Mouse (Mus musculus) forebrain, embryonic 11.5 days (tissue): Measurements from ENCODE around the gene Hic1. TPM values are rescaled to one million over a fixed set of nuclear protein-coding genes. Genes with fewer than 3 reads are reported as not detected.
A peak's percentile ranks its signal among the peaks of the same experiment; 100 is the strongest.

Experiments
- ATAC-seq: fragments of 200-750 bp; cut with Nextera tagmentation; replicated peaks from 2 replicates; pipeline ENCODE4 v1.8.0; 2017; ENCODE audit warnings: moderate TSS enrichment; ENCODE audit not compliant: low FRiP score
- DNase-seq: peaks from one replicate; pipeline ENCODE4 v3.0.0-alpha.2; 2017; ENCODE audit warnings: low spot score
- H3K27ac ChIP-seq: fragments of 300-500 bp; sonication (generic); 2 replicates; pipeline ENCODE4 v1.5.1; 2014; ENCODE audit warnings: low read depth, low read length
- H3K27me3 ChIP-seq: fragments of 300-500 bp; sonication (generic); 2 replicates; pipeline ENCODE4 v1.6.1; 2014; ENCODE audit warnings: mild to moderate bottlenecking, low read length, mixed read lengths; ENCODE audit not compliant: control insufficient read depth, insufficient read depth
- H3K36me3 ChIP-seq: fragments of 300-500 bp; sonication (generic); 2 replicates; pipeline ENCODE4 v1.6.1; 2014; ENCODE audit warnings: mild to moderate bottlenecking, low read length, moderate library complexity, mixed read lengths; ENCODE audit not compliant: control insufficient read depth, insufficient read depth
- H3K4me1 ChIP-seq: fragments of 300-500 bp; sonication (generic); replicated peaks from 2 replicates; pipeline ENCODE4 v1.6.1; 2014; ENCODE audit warnings: low read length, mixed read lengths; ENCODE audit not compliant: control insufficient read depth, insufficient read depth
- H3K4me2 ChIP-seq: fragments of 300-500 bp; sonication (generic); 2 replicates; pipeline ENCODE4 v1.6.1; 2014; ENCODE audit warnings: low read depth, mild to moderate bottlenecking, low read length, moderate library complexity, mixed read lengths; ENCODE audit not compliant: severe bottlenecking
- H3K4me3 ChIP-seq: fragments of 300-500 bp; sonication (generic); 2 replicates; pipeline ENCODE4 v1.5.1; 2014; ENCODE audit warnings: low read depth, low read length
- H3K9ac ChIP-seq: fragments of 300-500 bp; sonication (generic); 2 replicates; pipeline ENCODE4 v1.6.1; 2014; ENCODE audit warnings: low read length
- H3K9me3 ChIP-seq: fragments of 300-500 bp; sonication (generic); 2 replicates; pipeline ENCODE4 v1.6.1; 2016; ENCODE audit warnings: low read length, mixed read lengths; ENCODE audit not compliant: control insufficient read depth
- WGBS: fragments of 180-500 bp; shearing (Covaris S2); extraction: QIAGEN DNeasy Blood & Tissue Kit; methylation state at CpG from one replicate; pipeline ENCODE4 v1.1.7; 2014; 5-methylcytosine and 5-hydroxymethylcytosine counted together
- polyA plus RNA-seq: library from polyadenylated mRNA; unstranded; fragments of >200 nt; fragmentation: Nextera tagmentation; extraction: Ambion mirVana; gene quantifications from 2 replicates; pipeline ENCODE4 v1.2.1, GENCODE M21; 2014

Hic1 gene
- polyA plus RNA-seq, 1 experiment from 2014 or later, result 0.86 TPM

DNA sequence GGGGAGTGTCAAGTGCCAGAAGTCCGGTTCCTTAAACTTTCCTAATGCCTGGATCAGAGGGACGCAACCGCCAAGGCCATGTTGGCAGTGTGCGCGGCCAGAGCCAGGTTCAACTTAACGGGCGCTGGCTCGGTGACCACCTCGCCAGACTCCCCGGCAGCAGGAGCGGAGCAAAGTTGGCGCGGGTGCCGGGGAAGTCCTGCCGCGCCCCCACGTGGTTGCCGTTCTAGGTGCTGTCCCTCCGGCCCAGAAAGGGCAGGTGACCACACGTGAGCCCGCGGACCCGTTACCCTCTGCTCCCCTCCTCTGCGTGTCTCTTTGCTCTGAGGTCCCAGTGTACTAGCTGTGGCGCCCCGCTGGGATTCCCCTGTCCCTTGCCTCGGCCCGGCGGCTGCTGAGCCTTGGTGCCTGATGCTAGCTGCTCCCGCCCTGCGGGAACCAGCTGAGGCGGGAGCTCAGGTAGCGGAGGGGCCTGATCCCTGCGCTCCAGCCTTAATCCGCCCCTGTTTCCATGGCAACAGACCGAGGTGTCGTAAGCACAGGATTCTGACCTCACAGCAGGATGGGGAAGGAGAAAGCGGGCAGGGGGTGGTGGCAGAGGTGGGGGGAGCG, 25.6 kb upstream of the Hic1 start:
- Histone ChIP-seq H3K36me3 (no peaks in the 10 kb centered on the region), H3K27me3 (peaks cover 46% of the 10 kb centered on the region), H3K9ac (peak overlapping the region; percentile 23), H3K4me2 (peak overlapping the region; percentile 65), H3K4me3 (peak overlapping the region; percentile 38), H3K27ac (no peak overlapping the region), H3K9me3 (no peaks in the 10 kb centered on the region), H3K4me1 (peaks cover 25% of the 10 kb centered on the region)
- WGBS, result under 1% methylated on average over 36 of the region's 39 CpGs
- peak; percentile 35 for ATAC-seq
- DNase-seq, result peak; percentile 81

DNA sequence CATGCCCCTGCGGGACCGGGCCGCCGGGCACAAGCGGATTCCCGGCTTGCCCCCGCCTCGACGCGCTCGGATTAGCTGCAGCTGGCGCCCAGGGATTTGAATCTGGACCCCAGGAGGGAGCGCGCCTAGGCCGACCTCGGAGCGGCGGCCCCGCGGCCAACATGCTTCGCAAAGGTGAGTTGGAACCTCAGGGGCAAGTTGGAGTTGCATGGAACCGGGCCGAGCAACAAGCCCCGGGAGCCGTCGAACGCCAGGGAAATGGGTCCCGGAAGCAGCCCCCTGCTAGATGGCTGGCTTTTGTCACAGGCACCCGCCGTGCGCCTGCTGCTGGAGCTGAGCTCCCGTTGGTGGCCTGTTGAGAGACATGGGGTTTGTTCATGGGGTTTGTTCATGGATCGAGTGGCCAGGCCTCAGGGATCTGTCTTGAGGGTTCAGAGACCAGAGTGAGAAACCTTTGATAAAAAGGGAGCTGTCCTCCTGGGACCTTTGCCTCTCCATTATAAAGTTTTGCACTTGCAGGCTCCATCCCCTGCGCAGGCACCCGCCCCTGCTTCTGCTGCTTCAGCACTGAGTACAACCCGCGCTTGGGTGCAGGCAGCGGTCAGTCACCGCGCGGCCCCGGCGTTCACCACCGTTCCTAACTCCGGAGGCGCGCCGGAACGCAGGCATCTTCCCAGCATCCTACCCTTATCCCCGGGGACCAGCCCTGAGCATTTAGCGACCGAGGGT, 25.0 kb upstream of the Hic1 start:
- Histone ChIP-seq H3K9ac (no peak overlapping the region), H3K9me3 (no peaks in the 10 kb centered on the region), H3K27me3 (peaks cover 46% of the 10 kb centered on the region), H3K4me3 (peak overlapping the region; percentile 38), H3K36me3 (no peaks in the 10 kb centered on the region), H3K4me1 (peaks cover 30% of the 10 kb centered on the region), H3K4me2 (peak overlapping the region; percentile 65), H3K27ac (no peak overlapping the region)
- DNase-seq, result peak; percentile 69
- ATAC-seq, result no peak
- WGBS, result under 1% methylated on average over 52 of the region's 52 CpGs

- Histone ChIP-seq H3K9me3 (no peaks in the 10 kb centered on the region), H3K9ac (peak within 1 kb of the TSS; percentile 14; the same call in 1 of the 2 replicates), H3K4me1 (peaks cover 31% of the 10 kb centered on the region), H3K4me2 (peak within 1 kb of the TSS; percentile 65), H3K36me3 (no peaks in the 10 kb centered on the region), H3K4me3 (peak within 1 kb of the TSS; percentile 38), H3K27ac (no peak within 1 kb of the TSS), H3K27me3 (peaks cover 46% of the 10 kb centered on the region)
- WGBS, result under 1% methylated on average over 77 of the region's 84 CpGs
- ATAC-seq (no peak), DNase-seq (peak; percentile 70)
These were observed 24.1 kb upstream of the Hic1 start, which contains the start of gene Rtn4rl1 for GRCm38 (mm10) chr11:75193256-75194071. Gene Rtn4rl1 (plus strand): TSS chr11:75193783.

DNA sequence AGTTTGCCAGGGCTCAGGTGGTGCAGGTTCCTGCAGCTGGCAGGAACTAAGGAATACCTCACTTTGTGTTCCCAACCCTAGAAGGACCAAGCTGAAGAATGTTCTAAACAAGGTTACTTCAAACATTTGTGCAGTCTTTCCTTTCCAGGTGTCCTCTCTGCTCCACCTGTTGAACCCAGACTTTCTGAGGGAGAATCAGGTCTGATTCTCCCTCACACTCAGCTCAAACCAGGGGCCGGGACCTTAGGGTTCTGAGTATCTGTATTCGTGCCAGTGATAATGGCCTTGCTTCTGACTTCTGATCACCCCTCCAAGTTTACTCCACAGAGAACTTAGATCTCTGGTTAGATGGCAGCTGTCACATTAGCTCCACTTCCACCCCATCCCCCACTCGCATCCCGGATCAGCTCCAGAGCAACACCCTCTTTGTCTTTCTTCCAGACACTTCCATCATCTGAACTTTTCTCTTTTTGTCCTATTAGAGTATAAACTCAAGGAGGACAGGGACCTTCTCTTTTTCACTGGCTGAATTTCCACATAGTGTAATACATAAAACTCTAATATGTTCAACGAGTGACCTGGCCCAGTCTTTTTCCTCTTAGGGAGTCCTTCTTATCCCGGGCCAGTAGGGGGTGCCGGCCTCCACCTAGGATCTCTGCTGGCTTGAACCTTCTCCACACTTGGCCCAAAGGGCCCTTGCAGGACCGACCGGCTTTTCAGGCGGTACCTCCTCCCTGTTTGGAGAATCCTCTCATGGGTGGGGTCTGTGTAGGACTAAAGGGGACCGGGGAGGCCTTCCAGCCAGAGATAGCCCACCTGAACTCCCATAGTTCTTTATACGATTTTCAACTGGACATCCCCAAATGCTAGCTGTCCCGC, 23.3 kb upstream of the Hic1 start:
- peaks cover 31% of the 10 kb centered on the region for H3K4me1 ChIP-seq
- ATAC-seq, result peak; percentile 28; the same call in 1 of the 2 replicates
- WGBS, result 22% methylated on average over 13 of the region's 13 CpGs

DNA sequence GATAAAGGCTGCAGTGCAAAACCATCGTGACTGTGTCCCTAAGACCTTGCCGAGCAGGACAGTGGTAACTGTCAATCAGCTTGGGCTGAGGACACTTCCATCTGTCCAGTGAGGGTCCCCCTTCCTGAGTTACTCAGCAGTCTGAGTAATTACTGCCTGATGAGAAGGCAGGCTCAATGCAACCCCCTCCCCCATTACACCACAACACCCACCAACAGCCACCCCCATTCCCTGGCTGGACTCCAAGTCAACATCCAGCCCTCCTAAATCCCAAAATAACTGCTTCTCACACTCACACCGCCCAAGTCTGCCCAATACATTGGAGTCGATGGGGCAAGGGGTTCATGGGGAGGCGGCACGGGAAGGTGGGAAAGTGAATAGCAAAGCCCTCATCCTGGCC, 22.5 kb upstream of the Hic1 start:
- no peak for ATAC-seq
- WGBS, result 65% methylated on average over 6 of the region's 6 CpGs
- H3K27me3 ChIP-seq, result peaks cover 46% of the 10 kb centered on the region
- H3K36me3 ChIP-seq, result no peaks in the 10 kb centered on the region
- H3K27ac ChIP-seq, result no peak overlapping the region
- DNase-seq, result no peak
- H3K9me3 ChIP-seq, result no peaks in the 10 kb centered on the region
- no peak overlapping the region for H3K4me3 ChIP-seq
- H3K9ac ChIP-seq, result no peak overlapping the region
- no peak overlapping the region for H3K4me2 ChIP-seq
- H3K4me1 ChIP-seq, result peaks cover 31% of the 10 kb centered on the region

More for the DNA sequence above, 23.3 kb upstream of the Hic1 start:
- H3K4me3 ChIP-seq, result 0 out of 2 replicates have a peak overlapping the region, but pooled peaks have one; percentile 38
- no peaks in the 10 kb centered on the region for H3K36me3 ChIP-seq
- no peak overlapping the region for H3K9ac ChIP-seq
- no peaks in the 10 kb centered on the region for H3K9me3 ChIP-seq
- peak; percentile 87 for DNase-seq
- H3K4me2 ChIP-seq, result peak overlapping the region; percentile 65
- no peak overlapping the region for H3K27ac ChIP-seq
- H3K27me3 ChIP-seq, result peaks cover 46% of the 10 kb centered on the region

- H3K27me3 ChIP-seq, result peaks cover 41% of the 10 kb centered on the region
- 41% methylated on average over 5 of the region's 5 CpGs for WGBS
These were observed 21.7 kb upstream of the Hic1 start, which contains the start of gene Dph1 for GRCm38 (mm10) chr11:75190905-75191441. Gene Dph1 (minus strand): TSS chr11:75191241.

DNA sequence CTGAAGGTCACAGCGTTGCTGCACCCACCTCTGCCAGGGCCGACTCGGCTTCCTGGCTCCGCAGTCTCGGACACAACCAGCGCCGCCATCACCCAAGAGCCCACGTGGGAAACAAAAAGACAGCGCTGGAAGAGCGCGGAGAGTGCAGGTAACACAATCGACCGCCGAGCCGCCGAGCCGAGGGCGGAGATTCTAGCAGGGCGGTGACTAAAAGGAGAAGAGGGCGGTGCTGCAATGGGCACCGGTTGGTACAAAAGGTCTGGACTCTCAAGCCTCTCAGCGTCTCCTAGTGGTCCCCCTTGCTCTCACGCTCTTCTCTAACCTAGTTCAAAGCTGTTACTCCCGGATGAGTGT, 21.0 kb upstream of the Hic1 start:
- H3K27me3 ChIP-seq, result peaks cover 35% of the 10 kb centered on the region
- H3K27ac ChIP-seq, result no peak overlapping the region
- H3K4me1 ChIP-seq, result peaks cover 31% of the 10 kb centered on the region
- peak overlapping the region; percentile 39 for H3K9ac ChIP-seq
- H3K4me2 ChIP-seq, result peak overlapping the region; percentile 75
- H3K4me3 ChIP-seq, result peak overlapping the region; percentile 54
- under 1% methylated on average over 24 of the region's 24 CpGs for WGBS
- H3K36me3 ChIP-seq, result no peaks in the 10 kb centered on the region
- DNase-seq, result peak; percentile 91
- H3K9me3 ChIP-seq, result no peaks in the 10 kb centered on the region
- ATAC-seq, result peak; percentile 83

More at GRCm38 (mm10) chr11:75190905-75191441, 21.7 kb upstream of the Hic1 start, which contains the start of gene Dph1:
- peaks cover 31% of the 10 kb centered on the region for H3K4me1 ChIP-seq
- H3K36me3 ChIP-seq, result no peaks in the 10 kb centered on the region
- H3K4me3 ChIP-seq, result peak within 1 kb of the TSS; percentile 54
- DNase-seq (no peak), ATAC-seq (0 out of 2 replicates have a peak, but pooled peaks have one; percentile 20)
- peak within 1 kb of the TSS; percentile 75 for H3K4me2 ChIP-seq
- peak within 1 kb of the TSS; percentile 39 for H3K9ac ChIP-seq
- H3K27ac ChIP-seq, result no peak within 1 kb of the TSS
- H3K9me3 ChIP-seq, result no peaks in the 10 kb centered on the region
